Mouse (Mus musculus): ENCODE measurements around the gene Shisal2a. TPM values are rescaled to one million over a fixed set of nuclear protein-coding genes. Genes with fewer than 3 reads are reported as not detected.
A peak's percentile ranks its signal among the peaks of the same experiment; 100 is the strongest.

The Shisal2a gene
- polyA plus RNA-seq, 1 experiment from 2014 or later: 1.1 TPM

DNA sequence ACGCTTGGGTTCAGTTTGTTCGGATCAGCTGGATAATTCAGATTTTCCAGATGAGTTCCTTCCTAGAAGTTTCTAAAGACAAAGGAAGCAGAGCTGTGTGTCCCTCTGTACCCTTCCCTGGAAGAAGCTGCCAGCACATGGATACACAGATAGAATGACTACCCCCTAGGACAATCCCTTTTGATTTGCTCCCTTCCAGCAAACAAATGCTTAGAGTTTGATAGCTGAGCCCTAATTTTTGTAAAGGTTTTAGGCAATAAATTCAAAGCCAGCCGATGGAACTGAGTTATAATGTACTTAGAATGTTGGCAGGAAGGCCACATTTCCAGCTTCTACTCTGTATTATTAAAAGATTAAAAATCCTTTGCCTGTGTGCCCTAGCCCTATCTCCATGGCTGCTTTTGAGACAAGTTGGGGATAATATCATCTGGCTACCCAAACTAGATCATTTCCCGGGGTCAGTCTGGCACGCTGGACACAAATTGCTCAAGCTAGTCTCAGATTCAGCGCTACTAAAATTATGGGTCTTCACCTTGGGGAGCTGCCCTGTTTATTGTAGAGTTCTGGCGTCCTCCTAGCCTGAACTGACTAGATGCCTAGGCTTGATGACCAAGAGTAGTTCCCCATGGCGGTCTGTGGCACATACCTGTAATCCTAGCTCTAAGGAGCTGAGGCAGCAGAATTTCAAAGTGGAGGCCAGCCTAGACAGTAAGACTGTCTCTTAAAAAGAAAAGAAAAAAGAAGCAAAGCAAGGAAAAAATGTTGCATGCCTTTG lies 20.9 kb upstream of the Shisal2a start:
- peaks cover 41% of the 10 kb centered on the region for H3K36me3 ChIP-seq
- H3K27ac ChIP-seq (replicated peaks): no peak overlapping the region
- 85% methylated on average over 8 of the region's 8 CpGs for WGBS
- no peaks in the 10 kb centered on the region for H3K27me3 ChIP-seq (replicated peaks)
- H3K9ac ChIP-seq: no peak overlapping the region
- no peaks in the 10 kb centered on the region for H3K9me3 ChIP-seq
- H3K4me2 ChIP-seq: no peak overlapping the region
- no peak for ATAC-seq (ENCODE audit: extremely low read depth, insufficient number of reproducible peaks, low FRiP score, low TSS enrichment)
- no peak overlapping the region for H3K4me3 ChIP-seq
- H3K4me1 ChIP-seq: peaks cover 26% of the 10 kb centered on the region

DNA sequence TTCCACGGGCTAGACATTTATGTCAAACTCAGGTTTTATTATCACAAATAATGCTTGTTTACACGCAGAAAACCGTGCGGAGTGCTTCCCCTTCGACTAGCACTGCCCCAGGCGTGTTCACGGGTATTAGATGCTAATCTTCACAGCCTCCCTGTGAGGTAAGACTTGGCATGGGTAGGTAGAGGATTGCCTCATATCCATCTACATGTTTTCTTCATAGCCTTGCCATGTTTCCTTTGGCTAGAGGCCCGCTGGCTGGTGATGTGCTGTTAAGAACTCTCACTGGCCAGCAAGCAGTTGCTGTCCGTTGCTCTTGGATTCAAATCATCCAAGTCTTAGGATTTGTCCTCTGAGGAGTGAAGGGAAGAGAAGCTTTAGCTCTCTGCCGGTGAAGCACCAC lies 17.2 kb upstream of the Shisal2a start:
- Histone ChIP-seq H3K4me1 (peaks cover 3% of the 10 kb centered on the region; the same call in 1 of the 2 replicates), H3K27ac (replicated peaks) (no peak overlapping the region), H3K4me2 (no peak overlapping the region), H3K4me3 (no peak overlapping the region), H3K36me3 (peaks cover 41% of the 10 kb centered on the region), H3K27me3 (replicated peaks) (no peaks in the 10 kb centered on the region), H3K9ac (no peak overlapping the region), H3K9me3 (no peaks in the 10 kb centered on the region)
- ATAC-seq (ENCODE audit: extremely low read depth, insufficient number of reproducible peaks, low FRiP score, low TSS enrichment): no peak
- WGBS: 82% methylated on average over 10 of the region's 10 CpGs

DNA sequence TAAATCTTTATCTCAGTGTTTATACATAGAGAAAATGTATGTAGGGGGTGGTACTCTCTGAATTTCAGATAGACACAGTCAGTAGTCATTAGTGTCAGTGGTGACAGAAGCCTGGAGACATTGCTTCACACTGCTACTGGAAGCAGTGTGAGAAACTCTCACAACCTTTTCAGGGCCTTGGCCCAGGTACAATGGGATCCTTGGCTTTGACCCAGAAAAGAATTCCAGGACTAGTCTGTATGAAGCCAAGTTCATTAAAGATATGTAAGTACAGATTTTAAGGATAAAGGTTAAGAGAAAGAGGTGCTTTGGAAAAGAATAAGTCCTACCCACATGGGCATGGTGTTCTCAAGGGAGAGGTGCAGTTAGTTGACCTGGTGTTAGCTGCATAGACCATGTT lies 11.1 kb upstream of the Shisal2a start:
- Histone ChIP-seq H3K9ac (no peak overlapping the region), H3K27me3 (replicated peaks) (no peaks in the 10 kb centered on the region), H3K4me3 (no peak overlapping the region), H3K9me3 (peaks cover 4% of the 10 kb centered on the region; the same call in 1 of the 2 replicates), H3K4me2 (no peak overlapping the region), H3K27ac (replicated peaks) (no peak overlapping the region), H3K36me3 (no peaks in the 10 kb centered on the region), H3K4me1 (peaks cover 16% of the 10 kb centered on the region)
- ATAC-seq (ENCODE audit: extremely low read depth, insufficient number of reproducible peaks, low FRiP score, low TSS enrichment): no peak

DNA sequence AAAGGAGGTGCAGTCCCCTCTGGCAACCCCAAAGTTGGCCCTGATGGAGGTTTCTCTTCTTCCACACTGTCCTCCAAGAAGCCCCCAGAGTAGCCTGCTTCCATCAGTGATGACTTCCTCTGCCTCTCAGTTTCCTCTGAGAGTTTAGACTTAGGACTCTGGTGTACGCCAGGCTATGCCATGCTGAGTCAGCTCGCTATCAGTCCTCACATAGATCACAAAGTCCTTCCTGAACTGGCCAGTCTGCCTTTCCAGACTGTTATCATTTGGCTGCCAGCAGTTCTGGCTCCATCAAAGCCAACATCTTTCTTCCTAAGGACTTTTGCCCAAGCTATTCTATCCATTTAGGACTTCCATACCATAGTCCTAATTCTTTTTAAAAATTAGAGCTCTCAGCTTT lies 9.4 kb upstream of the Shisal2a start:
- 55% methylated on average over 2 of the region's 2 CpGs for WGBS
- no peak for ATAC-seq (ENCODE audit: extremely low read depth, insufficient number of reproducible peaks, low FRiP score, low TSS enrichment)

DNA sequence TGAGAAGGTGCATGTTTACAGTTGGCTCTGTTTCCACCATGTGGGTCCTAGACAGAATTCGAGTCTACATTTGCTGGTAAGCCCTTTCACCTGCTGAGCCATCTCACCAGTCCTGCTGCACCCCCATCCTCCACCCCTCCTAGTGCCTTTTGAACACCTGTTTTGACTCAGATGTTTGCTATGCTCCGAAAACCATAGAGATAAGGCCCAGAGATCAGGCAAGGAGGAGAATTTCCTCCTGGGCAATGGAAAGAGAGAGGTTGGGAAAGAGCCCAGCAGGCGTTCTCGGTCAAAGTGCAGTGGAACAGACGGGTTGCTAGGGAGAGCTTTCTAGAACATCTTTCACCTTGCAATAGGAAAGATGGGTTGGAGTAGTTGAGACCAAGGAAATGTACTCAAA lies 8.0 kb upstream of the Shisal2a start:
- H3K9me3 ChIP-seq: peaks cover 4% of the 10 kb centered on the region; the same call in 1 of the 2 replicates
- ATAC-seq (ENCODE audit: extremely low read depth, insufficient number of reproducible peaks, low FRiP score, low TSS enrichment): no peak
- no peaks in the 10 kb centered on the region for H3K36me3 ChIP-seq
- no peak overlapping the region for H3K9ac ChIP-seq
- peaks cover 38% of the 10 kb centered on the region for H3K4me1 ChIP-seq
- WGBS: 68% methylated on average over 5 of the region's 5 CpGs
- H3K4me3 ChIP-seq: no peak overlapping the region
- no peaks in the 10 kb centered on the region for H3K27me3 ChIP-seq (replicated peaks)
- H3K4me2 ChIP-seq: no peak overlapping the region
- H3K27ac ChIP-seq (replicated peaks): no peak overlapping the region

More for the DNA sequence above, 9.4 kb upstream of the Shisal2a start:
- Histone ChIP-seq H3K27ac (replicated peaks) (peak overlapping the region; percentile 26; the same call in 1 of the 2 replicates), H3K4me1 (peaks cover 29% of the 10 kb centered on the region), H3K9me3 (peaks cover 4% of the 10 kb centered on the region; the same call in 1 of the 2 replicates), H3K9ac (no peak overlapping the region), H3K4me2 (no peak overlapping the region), H3K4me3 (no peak overlapping the region), H3K27me3 (replicated peaks) (no peaks in the 10 kb centered on the region), H3K36me3 (no peaks in the 10 kb centered on the region)

DNA sequence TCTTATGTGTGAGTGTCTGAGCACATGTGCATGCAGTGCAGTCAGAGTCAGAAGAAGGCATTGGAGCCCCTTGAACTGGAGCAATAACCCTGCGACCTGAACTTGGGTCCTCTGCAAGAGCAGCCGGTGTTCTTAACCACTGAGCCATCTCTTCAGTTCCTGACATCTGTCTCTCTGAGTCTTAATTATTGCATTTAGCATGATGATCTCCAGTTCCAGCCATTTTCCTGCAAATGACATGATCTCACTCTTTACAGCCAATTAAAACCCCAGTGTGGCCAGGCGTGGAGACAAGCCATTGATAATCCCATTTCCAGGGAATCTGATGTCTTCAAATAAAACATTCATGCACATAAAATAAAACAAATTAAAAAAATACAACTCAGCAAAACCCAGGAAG lies 5.6 kb upstream of the Shisal2a start:
- 80% methylated on average over 3 of the region's 3 CpGs for WGBS
- peaks cover 40% of the 10 kb centered on the region for H3K4me1 ChIP-seq
- no peak overlapping the region for H3K4me3 ChIP-seq
- no peak overlapping the region for H3K9ac ChIP-seq
- peak overlapping the region; percentile 89 for H3K27ac ChIP-seq (replicated peaks)
- H3K36me3 ChIP-seq: no peaks in the 10 kb centered on the region
- no peak overlapping the region for H3K4me2 ChIP-seq
- ATAC-seq (ENCODE audit: extremely low read depth, insufficient number of reproducible peaks, low FRiP score, low TSS enrichment): no peak
- peaks cover 12% of the 10 kb centered on the region for H3K27me3 ChIP-seq (replicated peaks)
- no peaks in the 10 kb centered on the region for H3K9me3 ChIP-seq

DNA sequence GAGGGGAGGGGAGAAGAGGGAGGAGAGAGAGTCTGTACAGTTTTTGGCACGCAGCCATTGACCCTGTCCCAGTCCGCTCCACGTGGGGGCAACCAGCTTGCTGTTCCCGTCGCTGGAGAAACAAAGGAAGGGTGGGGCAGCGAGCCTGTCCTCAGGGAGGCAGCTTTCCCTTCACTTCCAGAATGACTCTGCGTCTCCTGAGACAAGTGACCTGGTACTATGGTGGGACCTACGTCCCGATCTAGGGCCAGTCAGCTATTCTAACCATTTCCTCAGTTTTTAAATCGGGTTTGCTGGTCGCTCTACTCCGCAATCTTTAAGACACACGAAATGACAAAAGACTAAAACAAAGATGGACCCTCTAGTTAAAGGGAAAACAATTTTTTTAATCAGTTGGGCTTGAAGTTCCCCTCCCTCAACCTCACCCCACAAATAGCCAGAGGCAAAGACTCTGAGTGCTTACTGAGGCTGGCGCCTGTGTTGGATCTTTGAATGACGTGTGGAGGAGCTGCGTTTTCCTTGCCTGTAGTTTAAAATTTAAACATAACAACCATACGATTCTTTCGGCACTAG lies 4.6 kb upstream of the Shisal2a start:
- 3% methylated on average over 18 of the region's 18 CpGs for WGBS
- peak overlapping the region; percentile 76 for H3K4me2 ChIP-seq
- H3K27me3 ChIP-seq (replicated peaks): peaks cover 22% of the 10 kb centered on the region
- peaks cover 47% of the 10 kb centered on the region for H3K4me1 ChIP-seq
- peak; percentile 57; the same call in 1 of the 2 replicates for ATAC-seq (ENCODE audit: extremely low read depth, insufficient number of reproducible peaks, low FRiP score, low TSS enrichment)
- H3K4me3 ChIP-seq: peak overlapping the region; percentile 48
- H3K27ac ChIP-seq (replicated peaks): peak overlapping the region; percentile 89
- no peaks in the 10 kb centered on the region for H3K9me3 ChIP-seq
- peak overlapping the region; percentile 80 for H3K9ac ChIP-seq
- no peaks in the 10 kb centered on the region for H3K36me3 ChIP-seq

DNA sequence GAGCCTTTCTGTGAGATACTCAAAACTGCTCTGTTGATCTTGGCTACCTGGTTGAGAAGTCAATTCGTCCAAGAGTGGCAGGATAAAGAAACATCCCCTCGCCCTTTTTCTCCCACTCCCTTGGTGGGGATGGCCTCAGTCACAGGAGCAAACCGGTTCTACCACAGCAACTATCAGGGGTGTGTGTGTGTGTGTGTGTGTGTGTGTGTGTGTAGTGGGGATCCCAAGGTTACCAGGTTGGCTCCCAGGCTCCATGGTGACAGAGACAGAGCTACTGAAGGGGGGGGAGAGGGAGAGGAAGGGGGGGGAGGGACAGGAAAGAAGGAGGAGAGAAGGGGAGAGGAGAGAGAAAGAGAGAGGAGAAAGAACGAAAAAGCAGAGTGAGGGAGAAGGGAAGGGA lies 4.0 kb upstream of the Shisal2a start:
- Histone ChIP-seq H3K9ac (peak overlapping the region; percentile 80), H3K9me3 (no peaks in the 10 kb centered on the region), H3K4me2 (peak overlapping the region; percentile 76), H3K4me3 (peak overlapping the region; percentile 48), H3K27me3 (replicated peaks) (peaks cover 28% of the 10 kb centered on the region), H3K4me1 (peaks cover 42% of the 10 kb centered on the region), H3K27ac (replicated peaks) (peak overlapping the region; percentile 89), H3K36me3 (no peaks in the 10 kb centered on the region)
- WGBS: 28% methylated on average over 4 of the region's 4 CpGs
- ATAC-seq (ENCODE audit: extremely low read depth, insufficient number of reproducible peaks, low FRiP score, low TSS enrichment): no peak

DNA sequence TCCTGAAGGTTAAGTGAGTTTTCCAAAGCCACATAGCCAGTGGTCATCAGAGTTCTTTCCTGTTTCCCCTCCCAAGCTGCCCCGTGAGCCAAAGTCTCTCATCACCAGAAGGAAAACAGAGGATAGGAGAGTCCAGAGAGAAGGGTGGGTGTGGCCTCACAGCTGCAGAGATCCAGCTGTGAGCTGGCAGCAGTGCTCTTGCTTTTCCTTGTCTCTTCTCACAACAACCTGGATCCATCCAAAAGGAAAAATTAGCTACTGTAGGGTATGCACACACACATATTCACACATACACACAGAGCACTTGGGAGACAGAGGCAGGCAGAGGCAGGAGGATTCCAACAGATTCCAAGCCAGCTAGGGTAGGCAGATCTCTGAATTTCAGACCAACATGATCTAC lies 2.9 kb upstream of the Shisal2a start:
- ATAC-seq (ENCODE audit: extremely low read depth, insufficient number of reproducible peaks, low FRiP score, low TSS enrichment): no peak
- Histone ChIP-seq H3K27ac (replicated peaks) (no peak overlapping the region), H3K9ac (no peak overlapping the region), H3K36me3 (no peaks in the 10 kb centered on the region), H3K4me1 (peaks cover 41% of the 10 kb centered on the region), H3K9me3 (no peaks in the 10 kb centered on the region), H3K27me3 (replicated peaks) (peaks cover 32% of the 10 kb centered on the region), H3K4me3 (no peak overlapping the region), H3K4me2 (no peak overlapping the region)
- 19% methylated on average over 1 of the region's 1 CpGs for WGBS

DNA sequence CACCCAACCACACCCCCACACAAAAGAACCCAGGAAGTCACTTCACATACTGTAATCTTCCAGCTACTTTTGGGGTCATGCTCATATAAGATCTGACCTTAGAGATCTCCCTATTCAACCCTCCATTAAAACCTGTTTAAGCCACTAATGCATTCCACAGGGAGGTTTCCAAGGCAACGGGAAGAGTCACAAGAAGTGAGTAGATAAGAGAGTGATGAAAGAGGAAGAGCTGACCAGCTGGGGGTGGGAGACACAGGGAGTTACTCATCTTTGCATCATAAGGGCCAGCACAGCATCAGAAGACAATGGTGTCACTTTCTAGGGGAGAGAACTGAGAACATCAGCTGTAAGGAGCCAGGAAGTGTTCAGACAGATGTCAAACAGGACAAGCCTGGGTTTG lies 3.0 kb downstream of the Shisal2a start:
- no peak overlapping the region for H3K4me3 ChIP-seq
- no peaks in the 10 kb centered on the region for H3K9me3 ChIP-seq
- H3K27me3 ChIP-seq (replicated peaks): peaks cover 32% of the 10 kb centered on the region
- no peak overlapping the region for H3K27ac ChIP-seq (replicated peaks)
- H3K4me2 ChIP-seq: no peak overlapping the region
- WGBS: 0% methylated on average over 1 of the region's 1 CpGs
- no peak overlapping the region for H3K9ac ChIP-seq
- no peaks in the 10 kb centered on the region for H3K36me3 ChIP-seq
- ATAC-seq (ENCODE audit: extremely low read depth, insufficient number of reproducible peaks, low FRiP score, low TSS enrichment): no peak
- peaks cover 21% of the 10 kb centered on the region for H3K4me1 ChIP-seq

DNA sequence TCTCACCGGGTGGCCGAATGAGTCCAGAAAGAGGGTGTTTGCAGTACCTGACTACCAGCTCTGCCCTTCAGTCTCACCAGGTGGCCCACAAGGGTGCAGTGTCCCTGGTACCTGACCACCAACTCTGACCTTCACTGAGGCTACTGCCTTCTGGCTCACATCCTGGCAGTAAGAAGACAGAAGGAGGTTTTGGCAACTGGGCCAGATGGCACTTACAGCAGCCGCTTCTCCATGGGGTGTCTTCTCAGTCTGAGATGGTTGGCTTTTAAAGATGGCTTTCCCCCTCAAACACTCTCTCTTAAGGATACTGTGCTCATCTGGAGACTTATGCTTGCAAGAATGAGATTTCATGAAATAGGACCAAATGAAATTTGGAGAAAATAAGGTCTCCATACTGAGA lies 3.7 kb downstream of the Shisal2a start:
- H3K36me3 ChIP-seq: no peaks in the 10 kb centered on the region
- no peak overlapping the region for H3K4me3 ChIP-seq
- no peak for ATAC-seq (ENCODE audit: extremely low read depth, insufficient number of reproducible peaks, low FRiP score, low TSS enrichment)
- H3K4me2 ChIP-seq: no peak overlapping the region
- H3K27me3 ChIP-seq (replicated peaks): peaks cover 27% of the 10 kb centered on the region
- H3K4me1 ChIP-seq: peaks cover 21% of the 10 kb centered on the region
- WGBS: 60% methylated on average over 3 of the region's 3 CpGs
- no peak overlapping the region for H3K27ac ChIP-seq (replicated peaks)
- H3K9ac ChIP-seq: no peak overlapping the region
- H3K9me3 ChIP-seq: no peaks in the 10 kb centered on the region

DNA sequence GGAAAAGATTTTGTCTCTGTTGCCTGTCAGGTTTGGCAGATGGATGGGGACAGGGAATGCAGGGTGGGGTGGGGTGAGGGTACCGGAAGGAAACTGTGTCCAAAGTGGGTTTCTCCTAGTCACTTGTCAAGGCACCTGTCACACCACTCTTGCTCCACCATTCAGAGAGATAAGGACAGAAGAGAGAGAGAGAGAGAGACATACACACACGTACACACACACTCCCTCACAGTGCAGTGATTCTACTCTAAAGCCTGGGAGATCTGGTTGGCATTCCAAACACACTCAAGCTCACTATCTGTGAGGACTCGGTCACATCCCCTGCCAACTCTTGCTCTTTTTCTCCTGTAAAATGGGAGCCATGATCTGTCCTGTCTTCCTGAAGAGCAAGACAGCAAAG lies 11.0 kb downstream of the Shisal2a start:
- Histone ChIP-seq H3K4me1 (peaks cover 25% of the 10 kb centered on the region), H3K4me3 (no peak overlapping the region), H3K27ac (replicated peaks) (peak overlapping the region; percentile 48; the same call in 1 of the 2 replicates), H3K36me3 (no peaks in the 10 kb centered on the region), H3K9me3 (no peaks in the 10 kb centered on the region), H3K27me3 (replicated peaks) (no peaks in the 10 kb centered on the region), H3K4me2 (no peak overlapping the region), H3K9ac (no peak overlapping the region)
- 19% methylated on average over 3 of the region's 3 CpGs for WGBS
- no peak for ATAC-seq (ENCODE audit: extremely low read depth, insufficient number of reproducible peaks, low FRiP score, low TSS enrichment)
